Mouse (Mus musculus) embryo, embryonic 10 days (tissue): ENCODE data around the gene Rapgef1.

Experiments
- DNase-seq: peaks from one replicate; pipeline ENCODE4 v3.0.0-alpha.2; 2015; ENCODE audit warnings: low spot score

Gene Rapgef1

GRCm38 (mm10) chr2:29645071-29645628, 25.6 kb downstream of the Rapgef1 start:
- DNase-seq, result no peak

GRCm38 (mm10) chr2:29646613-29647012, 27.1 kb downstream of the Rapgef1 start:
- DNase-seq, result no peak

GRCm38 (mm10) chr2:29647162-29647561, 27.6 kb downstream of the Rapgef1 start:
- DNase-seq, result no peak

GRCm38 (mm10) chr2:29647808-29648207, 28.3 kb downstream of the Rapgef1 start:
- DNase-seq, result no peak

GRCm38 (mm10) chr2:29648956-29649794, 29.7 kb downstream of the Rapgef1 start:
- no peak for DNase-seq

- no peak for DNase-seq
These were observed 30.4 kb downstream of the Rapgef1 start for GRCm38 (mm10) chr2:29649795-29650457.

- no peak for DNase-seq
These were observed 32.4 kb downstream of the Rapgef1 start for GRCm38 (mm10) chr2:29651876-29652275.

- DNase-seq, result no peak
These were observed 35.9 kb downstream of the Rapgef1 start for GRCm38 (mm10) chr2:29655433-29655832.

GRCm38 (mm10) chr2:29656095-29656494, 36.6 kb downstream of the Rapgef1 start:
- DNase-seq, result no peak

- DNase-seq, result no peak
These were observed 37.6 kb downstream of the Rapgef1 start for GRCm38 (mm10) chr2:29657089-29657488.

GRCm38 (mm10) chr2:29661751-29662191, 42.3 kb downstream of the Rapgef1 start:
- no peak for DNase-seq

GRCm38 (mm10) chr2:29663260-29663877, 43.8 kb downstream of the Rapgef1 start:
- peak; percentile 32 for DNase-seq

- no peak for DNase-seq
These were observed 45.9 kb downstream of the Rapgef1 start for GRCm38 (mm10) chr2:29665421-29665820.

- DNase-seq, result peak; percentile 88
These were observed 47.1 kb downstream of the Rapgef1 start for GRCm38 (mm10) chr2:29666589-29666988.

- no peak for DNase-seq
These were observed 47.6 kb downstream of the Rapgef1 start for GRCm38 (mm10) chr2:29667109-29667508.

- DNase-seq, result no peak
These were observed 48.6 kb downstream of the Rapgef1 start for GRCm38 (mm10) chr2:29668011-29668691.

- no peak for DNase-seq
These were observed 49.4 kb downstream of the Rapgef1 start for GRCm38 (mm10) chr2:29668963-29669362.

- DNase-seq, result no peak
These were observed 50.2 kb downstream of the Rapgef1 start for GRCm38 (mm10) chr2:29669711-29670110.

GRCm38 (mm10) chr2:29670231-29670991, 50.9 kb downstream of the Rapgef1 start:
- DNase-seq, result no peak

- no peak for DNase-seq
These were observed 51.9 kb downstream of the Rapgef1 start for GRCm38 (mm10) chr2:29671374-29671773.

- DNase-seq, result no peak
These were observed 52.3 kb downstream of the Rapgef1 start for GRCm38 (mm10) chr2:29671856-29672255.
